Mouse (Mus musculus): ENCODE measurements around the gene Lyve1. TPM values are rescaled to one million over a fixed set of nuclear protein-coding genes. Genes with fewer than 3 reads are reported as not detected.
A peak's percentile ranks its signal among the peaks of the same experiment; 100 is the strongest.

Gene Lyve1
- total RNA-seq, 4 experiments from 2014 or later = 0.84 to 1.4 (median 0.99) TPM

DNA sequence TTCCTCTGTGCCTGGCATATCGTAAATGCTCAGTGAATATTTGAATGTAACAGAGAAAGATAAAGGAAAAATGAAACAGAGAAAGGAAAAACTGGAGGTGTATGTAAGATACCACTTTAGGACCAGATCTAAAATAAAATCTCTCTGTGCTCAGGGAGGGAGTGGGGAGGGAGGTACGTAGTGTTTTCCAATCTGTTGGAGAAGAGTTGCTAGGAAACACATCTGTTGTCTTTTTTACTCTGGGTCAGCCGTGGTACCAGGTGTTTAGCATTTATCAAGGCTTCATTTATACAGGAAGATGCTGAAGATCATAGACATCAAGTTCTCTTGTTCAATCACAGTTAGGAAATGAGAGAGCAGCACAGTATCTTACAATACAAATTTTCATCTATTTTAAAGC lies 8.5 kb downstream of the Lyve1 start:
- peak in 1 of 2 experiments; percentile 39 for DNase-seq (ENCODE audit: low spot score in 2 of 2)

DNA sequence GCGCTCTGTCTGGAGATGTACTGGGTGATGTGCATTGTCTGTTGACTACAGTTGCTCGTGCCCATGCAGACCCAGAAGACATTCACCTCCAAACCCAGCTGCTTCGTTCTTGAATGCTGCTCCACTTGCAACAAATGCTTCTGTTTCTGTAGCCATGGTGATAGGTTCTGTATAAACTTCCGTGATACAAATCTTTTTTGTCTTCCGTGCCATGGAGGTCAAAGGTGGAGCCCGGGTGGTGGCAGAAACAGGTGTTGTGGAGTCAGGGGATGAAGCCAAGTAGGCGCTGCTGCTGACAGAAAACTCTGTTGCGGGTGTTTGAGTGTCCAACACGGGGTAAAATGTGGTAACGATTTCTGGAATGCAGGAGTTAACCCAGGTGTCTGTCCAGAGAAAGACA lies 9.4 kb downstream of the Lyve1 start:
- no peak for DNase-seq (ENCODE audit: low spot score in 2 of 2)

DNA sequence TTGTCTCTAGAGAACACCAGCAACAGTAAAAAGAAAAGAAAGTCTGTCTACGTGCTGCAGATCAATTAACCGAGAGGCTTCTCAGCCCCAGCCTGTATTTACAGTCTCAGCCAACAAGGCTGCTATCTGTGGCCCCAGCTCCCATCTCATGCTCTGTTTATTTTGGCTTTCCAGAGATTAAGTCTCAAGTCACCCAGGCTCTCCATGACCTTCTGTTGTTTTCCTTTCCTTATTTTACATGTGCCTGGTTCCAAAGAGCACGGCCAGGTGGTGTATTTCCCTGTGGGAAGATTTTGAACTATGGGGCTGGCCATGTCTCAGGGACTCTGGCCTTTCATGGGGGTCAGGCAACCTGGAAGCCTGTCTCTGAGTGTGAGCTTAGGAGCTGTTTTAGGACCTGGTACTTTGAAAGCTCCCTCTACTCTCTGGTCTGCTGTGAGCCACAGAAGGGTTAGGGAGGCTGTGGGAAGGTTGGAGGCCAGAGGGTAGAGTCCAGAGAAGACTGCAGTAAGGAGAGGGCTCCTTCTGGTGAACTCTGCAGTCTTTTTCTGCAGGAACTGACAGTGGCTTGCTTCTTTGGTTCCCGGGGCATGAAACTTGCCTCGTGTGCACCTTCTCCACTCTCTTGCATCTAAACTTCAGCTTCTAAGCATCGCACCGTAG lies 11.4 kb downstream of the Lyve1 start:
- no peak for DNase-seq (ENCODE audit: low spot score in 2 of 2)

DNA sequence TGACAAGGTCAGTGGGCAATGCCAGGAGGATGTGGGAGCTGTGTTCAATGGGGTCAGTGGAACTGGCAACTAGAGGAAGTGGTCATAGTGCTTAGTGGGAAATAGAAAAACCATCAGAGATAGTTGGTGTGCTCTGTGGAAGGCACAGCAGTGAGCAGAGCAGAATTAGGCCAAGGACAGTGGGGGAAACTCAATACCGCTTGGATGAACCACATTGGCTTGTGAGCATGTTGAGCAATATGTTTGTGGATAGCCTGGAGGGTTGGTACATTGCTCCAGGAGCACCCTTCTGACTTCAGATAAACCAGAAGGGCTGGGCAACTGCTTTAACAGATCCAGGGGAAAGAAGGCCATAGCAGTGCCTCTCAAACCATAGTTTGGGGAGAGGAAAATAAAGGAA lies 14.7 kb downstream of the Lyve1 start:
- no peak for DNase-seq (ENCODE audit: low spot score in 2 of 2)

DNA sequence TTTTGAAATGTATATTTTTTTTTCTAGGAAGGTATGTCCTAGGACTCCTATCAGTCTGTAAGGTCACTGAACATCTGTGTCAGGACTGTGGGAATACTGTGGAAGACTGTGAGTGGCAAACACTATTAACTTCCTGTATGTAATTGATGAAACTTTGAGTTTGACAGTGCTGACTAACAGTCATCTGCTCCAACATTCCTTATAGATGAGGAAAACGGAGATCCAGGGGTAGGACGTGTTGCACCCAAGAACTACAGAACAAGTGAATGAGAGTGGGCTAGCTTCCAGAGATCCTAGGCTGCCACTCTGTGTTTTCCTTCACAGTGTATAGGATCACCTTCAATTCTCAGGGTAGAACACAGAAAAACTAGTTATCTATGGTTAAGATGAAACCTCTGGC lies 15.7 kb downstream of the Lyve1 start:
- DNase-seq (ENCODE audit: low spot score in 2 of 2) = no peak

DNA sequence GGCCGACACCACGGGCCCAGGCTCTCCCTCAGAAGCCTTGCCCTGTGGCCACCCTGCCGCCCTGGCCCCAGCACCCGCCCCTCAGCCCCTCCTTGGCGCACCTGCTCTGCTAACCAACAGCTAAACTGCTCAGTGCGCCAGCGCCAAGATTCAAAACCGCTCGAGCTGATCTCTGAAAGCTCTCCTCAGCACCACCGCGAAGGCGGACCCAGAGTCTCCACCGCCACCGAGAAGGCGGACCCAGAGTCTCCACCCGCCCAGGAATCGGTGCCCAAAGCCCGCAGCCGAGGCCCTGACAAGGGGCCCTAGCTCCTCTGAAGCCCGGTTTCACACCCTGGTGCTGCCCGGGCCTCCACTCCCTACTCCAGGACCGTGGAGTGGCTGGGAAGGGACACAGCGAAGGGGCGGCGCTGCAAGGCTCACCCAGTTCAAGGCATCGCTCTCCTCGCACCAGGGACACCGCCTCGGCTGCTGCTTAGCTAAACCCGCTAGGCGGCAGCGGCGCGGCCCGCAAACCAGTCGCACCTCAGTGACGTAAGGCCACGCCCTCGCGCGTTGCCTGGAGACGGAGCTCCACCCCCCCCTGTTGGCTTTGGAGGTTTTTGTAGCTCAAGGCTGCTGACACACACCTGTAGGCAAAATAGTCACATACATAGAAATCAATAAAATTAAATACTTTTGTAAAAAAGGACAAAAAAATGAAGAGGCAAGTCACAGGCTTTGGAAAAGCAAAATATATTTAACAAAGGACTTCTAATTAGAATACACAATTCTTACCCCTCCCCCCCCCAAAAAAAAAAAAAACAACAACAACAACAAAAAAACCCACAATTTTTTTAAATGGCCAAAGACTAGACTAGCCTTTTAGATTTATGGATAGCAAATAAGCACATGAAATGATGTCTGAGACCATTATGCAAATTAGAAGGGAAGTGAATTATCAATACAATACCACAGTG lies 18.8 kb downstream of the Lyve1 start, which contains the start of gene Rnf141:
Gene Rnf141, minus strand, starts transcription at position 542 of the 959 bp plus-strand sequence.
- DNase-seq (ENCODE audit: low spot score in 2 of 2) = peak; percentile 87 to 90

DNA sequence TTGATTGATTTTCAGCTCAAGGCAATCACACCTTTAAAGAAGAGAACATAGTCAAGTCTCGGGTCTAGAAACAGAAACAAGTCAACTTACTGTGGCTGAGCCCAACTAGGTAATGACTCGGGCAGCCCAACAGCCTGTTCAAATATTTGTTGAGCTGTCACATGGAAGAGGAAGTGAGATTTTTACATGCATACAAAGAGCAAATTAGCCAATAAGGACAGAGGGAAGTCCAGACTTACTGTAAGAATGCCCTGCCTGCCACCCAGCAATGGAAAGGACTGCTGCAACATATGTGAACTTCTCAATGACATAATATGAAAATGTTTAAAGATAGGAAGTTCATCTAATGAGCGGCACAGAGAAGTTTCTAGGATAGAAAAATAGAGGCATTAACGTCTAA lies 22.7 kb downstream of the Lyve1 start:
- DNase-seq (ENCODE audit: low spot score in 2 of 2) = no peak

DNA sequence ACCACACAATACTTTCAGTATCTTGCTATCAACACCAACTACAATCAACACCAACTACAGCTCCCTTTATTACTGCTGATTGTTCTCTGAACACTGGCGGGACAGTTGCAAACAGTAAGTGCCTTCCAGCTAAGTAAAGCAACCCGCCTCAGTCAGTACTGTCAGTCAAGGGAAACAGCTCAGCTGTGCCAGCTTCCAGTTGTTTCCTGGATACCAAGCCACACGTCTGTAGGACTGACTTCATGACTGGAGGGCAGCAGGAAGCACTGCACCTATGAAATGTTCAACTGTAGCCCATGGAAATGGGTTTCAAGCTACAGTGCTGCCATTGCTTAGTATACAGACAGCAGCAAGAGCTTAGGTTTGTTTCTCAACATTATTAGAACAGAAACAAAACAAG lies 28.5 kb downstream of the Lyve1 start:
- no peak for DNase-seq (ENCODE audit: low spot score in 2 of 2)

DNA sequence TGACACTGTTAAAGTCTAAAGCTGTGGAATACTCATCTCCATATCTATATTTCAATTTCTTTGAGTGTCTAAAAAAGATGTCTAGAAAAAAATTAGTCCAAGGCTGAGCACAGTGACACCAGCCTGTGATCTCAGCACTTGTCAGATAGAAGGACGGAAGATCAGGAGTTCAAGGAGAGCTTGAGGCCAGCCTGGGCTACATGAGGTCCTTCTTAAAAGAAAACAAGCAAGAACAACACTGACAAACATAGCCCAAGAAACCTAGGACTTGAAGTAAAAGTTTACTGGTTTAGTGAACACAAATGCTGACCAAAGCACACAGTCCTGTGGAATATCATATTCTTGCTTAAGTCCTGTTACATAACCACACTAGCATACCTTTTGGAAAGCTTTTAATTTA lies 29.0 kb downstream of the Lyve1 start:
- DNase-seq (ENCODE audit: low spot score in 2 of 2) = no peak

DNA sequence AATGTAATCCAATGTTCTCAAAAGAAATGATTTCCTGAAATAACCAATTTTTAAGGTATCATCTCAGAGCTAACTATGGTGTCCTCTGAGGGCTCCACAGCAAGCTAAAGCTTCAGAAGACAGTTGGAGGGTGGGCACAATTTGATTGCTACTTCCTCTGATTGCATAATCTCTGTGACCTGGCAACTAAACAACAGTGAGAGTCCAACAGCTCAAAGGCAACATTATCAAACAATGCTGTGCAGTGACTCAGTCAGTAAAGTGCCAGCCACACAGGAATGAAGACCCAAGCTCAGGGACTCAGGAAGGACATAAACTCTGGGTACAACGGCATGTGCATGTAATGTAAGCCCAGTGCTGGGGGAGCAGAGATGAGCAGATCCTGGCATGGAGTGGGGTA lies 30.0 kb downstream of the Lyve1 start:
- DNase-seq (ENCODE audit: low spot score in 2 of 2) = no peak

DNA sequence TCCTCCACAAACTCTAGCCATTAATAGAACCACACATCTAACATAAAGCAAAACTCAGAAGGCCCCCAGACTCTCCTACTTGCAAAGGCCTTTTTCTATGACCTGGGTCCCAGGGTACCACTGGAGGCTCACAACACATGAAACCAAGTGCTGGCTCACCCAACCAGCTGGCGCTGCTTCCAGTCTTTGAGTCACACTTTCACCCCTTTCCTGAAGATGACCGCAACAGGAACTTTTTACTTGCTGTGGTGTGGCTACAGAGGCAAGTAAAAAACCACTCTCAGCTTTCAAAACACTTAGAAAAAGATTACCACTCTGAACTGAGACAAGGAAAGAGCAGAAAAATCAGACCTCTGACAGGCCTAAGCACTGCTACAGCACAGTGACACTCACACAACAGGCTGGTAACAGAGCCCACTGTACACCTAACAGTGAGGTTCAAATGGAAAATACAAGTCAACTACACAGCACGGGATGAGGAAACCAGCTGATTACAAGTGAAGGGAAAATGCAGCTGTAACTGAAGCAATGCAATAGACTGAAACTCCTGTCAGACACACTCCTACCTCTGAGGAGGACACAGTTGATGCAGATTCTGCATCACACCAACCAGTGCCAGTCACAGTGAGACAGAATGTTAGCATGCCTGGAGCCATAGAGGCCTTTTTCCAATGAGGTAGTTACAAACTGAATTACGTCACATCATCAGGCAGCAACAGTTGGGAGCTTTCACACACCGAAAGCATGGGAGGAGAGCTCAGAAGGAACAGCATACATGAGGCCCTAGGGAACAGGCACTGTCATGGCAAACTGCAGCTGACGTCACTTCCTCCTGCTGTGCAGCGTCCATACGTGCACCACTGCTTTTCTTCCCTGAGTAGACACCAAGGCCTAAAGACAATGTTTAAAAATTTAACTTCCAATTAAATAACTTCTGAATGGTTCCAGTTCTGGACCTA lies 38.8 kb downstream of the Lyve1 start:
- DNase-seq (ENCODE audit: low spot score in 2 of 2) = no peak

DNA sequence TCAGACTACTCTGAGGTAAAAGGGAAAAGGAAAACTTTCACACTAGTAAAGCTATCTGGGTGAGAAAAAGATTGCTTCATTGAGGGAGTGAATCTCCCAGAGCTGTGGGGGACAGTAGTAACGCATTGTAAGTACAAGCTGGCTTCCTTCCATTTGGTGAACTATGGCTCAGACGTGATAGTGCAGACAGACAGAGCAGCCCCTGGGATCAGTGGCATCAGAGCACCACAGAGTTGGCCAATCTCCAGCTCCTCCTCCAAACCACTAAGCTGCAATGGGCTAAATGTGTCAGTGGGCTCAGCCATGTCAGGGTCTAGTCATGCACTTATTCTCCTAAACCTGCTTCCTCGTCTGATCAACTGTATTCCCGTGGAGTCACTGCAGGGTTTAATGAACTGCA lies 39.4 kb downstream of the Lyve1 start:
- no peak for DNase-seq (ENCODE audit: low spot score in 2 of 2)

DNA sequence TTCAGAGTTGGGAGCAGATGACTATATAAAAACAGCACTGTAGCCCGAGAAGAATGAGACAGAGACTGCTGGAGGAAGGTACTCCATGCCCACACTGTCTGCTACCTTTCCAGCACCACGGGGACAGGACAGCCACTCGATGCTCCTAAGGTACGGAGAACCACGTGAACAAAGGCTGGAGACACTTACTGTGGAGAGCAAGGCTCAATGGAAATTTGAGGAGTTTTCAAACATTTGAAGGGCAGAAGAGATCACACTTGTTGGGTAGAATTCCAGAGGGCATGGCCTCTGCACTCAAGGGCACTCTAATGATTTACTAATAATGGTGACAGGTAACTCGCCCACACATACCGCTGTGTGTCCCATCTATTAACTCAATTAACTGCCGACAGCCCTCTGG lies 40.0 kb downstream of the Lyve1 start:
- no peak for DNase-seq (ENCODE audit: low spot score in 2 of 2)

DNA sequence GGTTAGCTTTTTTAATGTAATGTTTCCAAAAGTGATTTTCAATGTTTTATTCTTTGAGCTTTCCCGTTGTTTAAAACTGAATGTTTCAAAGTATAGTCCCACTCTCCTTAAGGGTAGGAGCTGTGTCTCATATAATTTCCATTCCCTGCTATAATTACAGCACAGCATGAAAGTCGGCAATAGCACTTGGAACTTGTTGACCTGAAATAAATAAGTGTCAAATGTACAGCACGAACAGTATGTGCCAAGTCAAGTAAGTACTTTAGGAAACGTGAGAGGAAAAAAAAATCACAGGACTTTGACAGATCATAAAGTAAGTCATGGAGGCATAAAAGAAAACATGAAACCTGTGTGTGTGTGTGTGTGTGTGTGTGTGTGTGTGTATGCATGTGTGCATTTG lies 41.0 kb downstream of the Lyve1 start:
- no peak for DNase-seq (ENCODE audit: low spot score in 2 of 2)

DNA sequence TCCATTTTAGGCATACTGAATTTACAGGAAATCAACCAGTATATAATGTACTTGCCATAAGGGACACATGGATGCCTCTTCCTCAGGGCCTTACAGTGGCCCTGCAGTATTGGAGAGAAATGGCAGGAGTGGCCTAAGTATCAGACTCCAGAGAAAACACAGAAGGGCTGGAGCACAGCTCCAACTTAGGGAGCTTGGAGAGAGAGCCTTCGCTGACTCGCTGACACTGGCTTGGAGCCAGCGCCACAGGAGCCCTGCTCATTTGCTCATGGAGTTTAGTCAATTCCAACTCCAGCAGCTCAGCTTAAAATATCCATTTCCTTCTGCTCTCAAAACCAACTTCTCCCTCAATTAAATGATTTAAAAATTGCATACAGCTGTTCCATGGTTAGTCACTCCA lies 41.4 kb downstream of the Lyve1 start:
- peak in 1 of 2 experiments; percentile 63 for DNase-seq (ENCODE audit: low spot score in 2 of 2)

DNA sequence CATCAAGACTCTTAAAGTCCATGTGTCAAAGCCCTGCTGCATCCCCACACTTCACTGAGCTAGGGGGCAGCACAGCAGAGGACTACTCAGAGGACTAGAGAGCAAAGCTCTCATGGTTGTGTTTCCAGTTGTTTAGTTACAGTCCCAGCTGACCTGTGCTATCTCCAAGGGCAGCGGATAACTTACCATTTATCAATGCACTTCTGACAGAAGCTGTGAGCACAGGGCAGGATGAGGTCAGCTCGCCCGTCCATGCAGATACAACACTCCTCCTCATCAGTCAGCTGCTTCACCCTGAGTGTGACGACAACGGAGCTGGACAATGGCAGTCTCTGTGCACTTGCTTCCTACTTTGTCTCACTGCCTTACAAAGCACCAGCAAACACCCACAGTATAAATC lies 42.0 kb downstream of the Lyve1 start:
- DNase-seq (ENCODE audit: low spot score in 2 of 2) = no peak

DNA sequence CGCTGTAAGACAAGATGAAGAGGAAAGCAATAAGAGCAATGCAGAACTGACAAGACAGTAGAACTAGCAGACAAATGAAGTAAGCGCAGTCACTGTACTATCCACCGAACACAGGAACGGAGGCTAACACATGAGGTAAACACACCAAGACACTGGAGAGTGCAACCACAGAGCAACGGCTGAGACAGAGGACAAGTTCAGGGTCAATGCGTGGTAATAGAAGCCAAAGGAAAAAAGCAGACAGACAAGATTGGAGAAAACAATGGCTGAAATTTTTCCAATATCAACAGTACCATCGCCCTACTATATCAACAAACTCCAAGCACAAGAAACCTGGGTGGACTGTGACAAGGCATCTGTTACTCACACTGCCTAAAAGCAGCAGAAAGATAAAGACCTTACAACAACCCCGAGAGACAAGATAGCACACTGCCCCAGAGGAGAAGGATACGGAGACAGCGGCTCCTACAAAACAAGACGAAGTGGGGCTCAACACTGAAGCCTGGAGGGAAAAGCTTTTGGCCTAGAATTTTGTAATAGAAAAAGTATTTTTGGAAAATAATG lies 44.2 kb downstream of the Lyve1 start:
- no peak for DNase-seq (ENCODE audit: low spot score in 2 of 2)

DNA sequence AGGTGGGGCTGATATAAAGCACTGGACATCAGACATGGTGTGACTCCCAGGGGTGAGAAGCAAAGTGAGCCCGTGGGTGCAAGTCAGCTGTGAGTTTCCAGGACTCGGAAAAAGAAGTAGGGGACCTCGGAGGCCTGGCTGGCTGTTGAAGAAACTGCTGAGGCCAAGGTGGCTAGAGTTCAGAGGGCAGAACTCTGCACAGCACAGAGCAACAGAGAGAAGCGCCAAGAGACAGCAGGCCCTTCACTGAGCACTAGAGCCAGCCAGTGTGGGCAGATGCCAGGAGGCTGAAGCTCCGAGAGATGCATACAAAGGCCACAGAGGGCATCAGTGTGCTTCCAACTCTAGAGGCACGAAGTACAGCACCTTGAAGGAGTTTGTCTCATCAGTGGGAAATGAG lies 44.8 kb downstream of the Lyve1 start:
- no peak for DNase-seq (ENCODE audit: low spot score in 2 of 2)

DNA sequence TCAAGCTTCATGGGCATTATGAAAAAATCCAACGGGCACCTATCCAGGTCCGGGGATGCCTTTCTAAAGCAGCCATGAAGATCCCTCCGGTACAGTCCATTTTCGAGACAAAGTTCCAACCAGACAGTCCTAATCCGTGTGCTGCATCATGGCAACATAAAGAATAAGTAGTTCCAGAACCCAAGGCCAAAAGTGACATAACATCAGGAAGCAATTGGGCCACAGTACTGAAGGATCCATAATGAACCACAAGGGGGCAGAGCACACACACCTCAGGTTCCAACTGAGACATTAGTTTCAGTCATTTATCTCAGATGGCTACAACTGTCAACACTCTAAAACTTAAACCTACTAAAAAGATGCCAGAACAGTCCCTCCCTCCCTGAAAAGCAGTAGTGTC lies 47.0 kb downstream of the Lyve1 start:
- DNase-seq (ENCODE audit: low spot score in 2 of 2) = no peak

DNA sequence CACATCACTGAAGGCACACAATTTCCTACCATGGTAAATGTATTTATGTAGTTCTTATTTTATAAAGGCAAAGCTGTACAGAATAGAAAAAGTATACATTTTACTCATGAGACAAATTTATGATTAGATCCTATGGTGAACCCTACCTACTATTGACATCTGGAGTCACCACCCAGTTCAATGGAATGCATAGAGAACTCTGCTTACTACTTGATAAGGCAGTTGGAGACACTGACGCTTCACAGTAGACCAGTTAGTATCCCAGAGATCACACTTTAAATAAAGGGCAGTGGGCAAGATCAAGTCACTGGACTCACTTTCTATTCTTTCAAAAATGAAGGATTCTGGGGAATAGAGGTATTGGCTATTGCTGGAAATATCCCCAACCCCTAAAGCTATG lies 49.1 kb downstream of the Lyve1 start:
- DNase-seq (ENCODE audit: low spot score in 2 of 2) = no peak

DNA sequence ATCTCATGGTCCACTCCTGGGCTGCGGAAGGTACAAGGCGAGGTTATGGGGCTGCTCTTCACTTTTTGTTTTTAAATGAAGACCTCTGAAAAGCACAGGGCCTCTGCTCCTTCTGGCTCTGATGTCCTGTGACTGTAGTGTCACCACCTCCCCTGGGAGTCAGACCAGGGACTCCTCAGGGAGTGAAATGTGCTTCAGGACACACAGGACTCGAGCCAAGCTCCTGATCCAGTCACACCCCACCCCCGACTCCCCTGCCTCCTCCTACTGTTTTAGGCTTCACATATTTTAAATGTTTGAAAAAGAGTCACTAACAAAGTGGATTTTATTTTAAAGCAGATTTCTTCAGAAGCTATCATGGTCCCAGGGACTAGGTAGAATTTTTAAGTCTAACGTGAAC lies 51.5 kb downstream of the Lyve1 start:
- no peak for DNase-seq (ENCODE audit: low spot score in 2 of 2)
